Mouse (Mus musculus) megakaryocyte, embryonic 14.5 days (primary cell): Measurements from ENCODE around the gene Ect2. TPM values are rescaled to one million over a fixed set of nuclear protein-coding genes. Genes with fewer than 3 reads are reported as not detected.
A peak's percentile ranks its signal among the peaks of the same experiment; 100 is the strongest.

Source experiments
- H3K27me3 ChIP-seq: replicated peaks from 2 replicates; pipeline ENCODE3; 2012; ENCODE audit warnings: inconsistent platforms
- H3K36me3 ChIP-seq: replicated peaks from 2 replicates; pipeline ENCODE3; 2012; ENCODE audit warnings: low read length, inconsistent platforms, mixed read lengths
- H3K4me1 ChIP-seq: 2 replicates; pipeline ENCODE4 v1.6.1; 2012; ENCODE audit warnings: inconsistent platforms
- H3K4me3 ChIP-seq: replicated peaks from 2 replicates; pipeline ENCODE3; 2012; ENCODE audit warnings: moderate library complexity, mild to moderate bottlenecking, inconsistent platforms
- H3K9me3 ChIP-seq: 2 replicates; pipeline ENCODE4 v1.6.1; 2012; ENCODE audit warnings: inconsistent platforms
- FLI1 ChIP-seq: IDR thresholded peaks from 2 replicates; pipeline ENCODE4 v1.6.1; 2012; ENCODE audit warnings: low read length, inconsistent platforms, mixed read lengths
- GATA1 ChIP-seq: IDR thresholded peaks from 3 replicates; pipeline ENCODE4 v1.6.1; 2012; ENCODE audit warnings: mixed read lengths, low read length, inconsistent platforms, borderline replicate concordance
- polyA plus RNA-seq: library from polyadenylated mRNA; stranded (reverse); fragments of >175 nt; gene quantifications from 2 replicates; pipeline ENCODE4 v1.2.3, GENCODE M21; 2012; ENCODE audit warnings: low replicate concordance; ENCODE audit not compliant: insufficient read depth

Gene Ect2
- polyA plus RNA-seq: 0.09 and 5.1 TPM in 2 replicates

GRCm38 (mm10) chr3:27153701-27154209 lies at the start of gene Ect2:
Gene Ect2, minus strand, starts transcription at chr3:27153878.
- Histone ChIP-seq H3K9me3 (no peaks in the 10 kb centered on the region), H3K27me3 (peaks cover 72% of the 10 kb centered on the region), H3K4me3 (peak within 1 kb of the TSS; percentile 97), H3K36me3 (no peaks in the 10 kb centered on the region), H3K4me1 (peaks cover 23% of the 10 kb centered on the region)
- no peak for TF ChIP-seq FLI1
- no peak for TF ChIP-seq GATA1

GRCm38 (mm10) chr3:27201728-27202411 lies 48.2 kb upstream of the Ect2 start:
- peaks cover 22% of the 10 kb centered on the region for H3K27me3 ChIP-seq
- H3K36me3 ChIP-seq: no peaks in the 10 kb centered on the region
- TF ChIP-seq GATA1 (no peak), FLI1 (no peak)
- H3K9me3 ChIP-seq: no peaks in the 10 kb centered on the region
- no peaks in the 10 kb centered on the region for H3K4me1 ChIP-seq
- no peak overlapping the region for H3K4me3 ChIP-seq

- Histone ChIP-seq H3K4me1 (peaks cover 16% of the 10 kb centered on the region), H3K9me3 (no peaks in the 10 kb centered on the region)
- TF ChIP-seq GATA1: no peak
- TF ChIP-seq FLI1: no peak
Measured at GRCm38 (mm10) chr3:27199120-27199519, 45.4 kb upstream of the Ect2 start.

GRCm38 (mm10) chr3:27197816-27198215 lies 44.1 kb upstream of the Ect2 start:
- Histone ChIP-seq H3K9me3 (peaks cover under 1% of the 10 kb centered on the region), H3K27me3 (peaks cover 23% of the 10 kb centered on the region), H3K4me3 (no peak overlapping the region), H3K4me1 (peaks cover 29% of the 10 kb centered on the region), H3K36me3 (no peaks in the 10 kb centered on the region)
- no peak for TF ChIP-seq GATA1
- TF ChIP-seq FLI1: no peak

More at GRCm38 (mm10) chr3:27199120-27199519, 45.4 kb upstream of the Ect2 start:
- no peak overlapping the region for H3K4me3 ChIP-seq
- no peaks in the 10 kb centered on the region for H3K36me3 ChIP-seq
- peaks cover 16% of the 10 kb centered on the region for H3K27me3 ChIP-seq

GRCm38 (mm10) chr3:27196529-27196928 lies 42.9 kb upstream of the Ect2 start:
- no peaks in the 10 kb centered on the region for H3K36me3 ChIP-seq
- no peak for TF ChIP-seq FLI1
- TF ChIP-seq GATA1: no peak
- peaks cover 5% of the 10 kb centered on the region for H3K9me3 ChIP-seq
- H3K4me1 ChIP-seq: peaks cover 42% of the 10 kb centered on the region
- no peak overlapping the region for H3K4me3 ChIP-seq
- peaks cover 29% of the 10 kb centered on the region for H3K27me3 ChIP-seq

- Histone ChIP-seq H3K36me3 (no peaks in the 10 kb centered on the region), H3K4me3 (peak overlapping the region; percentile 59), H3K4me1 (peaks cover 44% of the 10 kb centered on the region), H3K9me3 (peaks cover 5% of the 10 kb centered on the region), H3K27me3 (peaks cover 30% of the 10 kb centered on the region)
- TF ChIP-seq GATA1 (no peak), FLI1 (no peak)
Measured at GRCm38 (mm10) chr3:27195573-27196227, 42.0 kb upstream of the Ect2 start.

- peaks cover 33% of the 10 kb centered on the region for H3K27me3 ChIP-seq
- peaks cover 5% of the 10 kb centered on the region for H3K9me3 ChIP-seq
- H3K36me3 ChIP-seq: no peaks in the 10 kb centered on the region
- peaks cover 44% of the 10 kb centered on the region for H3K4me1 ChIP-seq
- H3K4me3 ChIP-seq: peak overlapping the region; percentile 59
- TF ChIP-seq FLI1 (no peak), GATA1 (no peak)
Measured at GRCm38 (mm10) chr3:27195153-27195552, 41.5 kb upstream of the Ect2 start.

GRCm38 (mm10) chr3:27193844-27194317 lies 40.2 kb upstream of the Ect2 start:
- peak overlapping the region; percentile 80 for H3K4me3 ChIP-seq
- TF ChIP-seq GATA1 (no peak), FLI1 (no peak)
- H3K27me3 ChIP-seq: peaks cover 34% of the 10 kb centered on the region
- H3K9me3 ChIP-seq: peaks cover 5% of the 10 kb centered on the region
- peaks cover 44% of the 10 kb centered on the region for H3K4me1 ChIP-seq
- no peaks in the 10 kb centered on the region for H3K36me3 ChIP-seq

- peaks cover 39% of the 10 kb centered on the region for H3K27me3 ChIP-seq
- peaks cover 5% of the 10 kb centered on the region for H3K9me3 ChIP-seq
- H3K36me3 ChIP-seq: no peaks in the 10 kb centered on the region
- no peak for TF ChIP-seq GATA1
- TF ChIP-seq FLI1: no peak
- peaks cover 44% of the 10 kb centered on the region for H3K4me1 ChIP-seq
- H3K4me3 ChIP-seq: no peak overlapping the region
Measured at GRCm38 (mm10) chr3:27191856-27192255, 38.2 kb upstream of the Ect2 start.

- Histone ChIP-seq H3K9me3 (peaks cover 5% of the 10 kb centered on the region), H3K4me1 (peaks cover 44% of the 10 kb centered on the region), H3K36me3 (no peaks in the 10 kb centered on the region), H3K27me3 (peaks cover 38% of the 10 kb centered on the region), H3K4me3 (no peak overlapping the region)
- TF ChIP-seq GATA1 (no peak), FLI1 (no peak)
Measured at GRCm38 (mm10) chr3:27190865-27191264, 37.2 kb upstream of the Ect2 start.
